Mouse (Mus musculus) liver, postnatal 0 days (tissue): ENCODE data around the gene Kctd19.

Experiments used
- CTCF ChIP-seq: sonication (generic); IDR thresholded peaks from 2 replicates; pipeline ENCODE4 v1.5.1; 2016; ENCODE audit warnings: antibody characterized with exemption, low read depth
- EP300 ChIP-seq: IDR thresholded peaks from 2 replicates; pipeline ENCODE4 v1.6.1; 2016; ENCODE audit warnings: antibody characterized with exemption, low read depth, mild to moderate bottlenecking

DNA sequence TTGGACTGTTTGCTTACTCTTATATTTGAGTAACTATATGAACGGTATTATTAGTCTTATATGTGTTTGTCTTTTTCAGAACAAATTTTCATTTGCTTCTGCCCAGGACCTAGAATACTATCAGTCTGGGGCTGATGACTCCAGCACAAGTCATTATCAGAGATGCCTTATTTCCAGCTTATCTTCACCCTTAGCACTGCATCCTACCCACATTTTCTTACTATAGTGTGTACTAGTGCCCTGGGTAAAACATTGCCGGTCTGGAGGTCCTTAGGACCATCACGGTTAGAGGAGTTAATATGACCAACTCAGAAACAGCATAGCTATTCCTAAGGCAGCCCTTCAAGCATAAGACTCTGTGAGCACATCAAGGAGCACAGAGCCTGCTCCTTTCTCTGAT, 34.9 kb upstream of the Kctd19 start:
- no peak for TF ChIP-seq CTCF
- 0 out of 2 replicates have a peak, but pooled peaks have one; percentile 56 for TF ChIP-seq EP300
